Comparison of ENCODE assay signal across 8 mouse cellular contexts in genomic region chr16:32915292-32916068, GRCm38 (mm10). TPM values are rescaled to one million over a fixed set of nuclear protein-coding genes. Genes with fewer than 3 reads are reported as not detected.
DNase-seq lines count a peak whose midpoint lies in the region; ATAC-seq lines count a peak whose summit lies in the region.

No protein-coding gene starts in this region.

- H3K4me1 ChIP-seq in lung, embryonic 16.5 days (replicated peaks; ENCODE audit: control insufficient read depth, insufficient read depth, low read length), result peaks cover 6% of the 10 kb centered on the region; the same call in 1 of the 2 replicates
- no peaks in the 10 kb centered on the region; the same call in 1 of the 2 replicates for H3K4me1 ChIP-seq in embryonic facial prominence, embryonic 11.5 days (ENCODE audit: control insufficient read depth, insufficient read depth, low read length)
- peaks cover 9% of the 10 kb centered on the region for H3K4me1 ChIP-seq in limb, embryonic 12.5 days (replicated peaks)

- H3K9ac ChIP-seq in lung, embryonic 16.5 days (ENCODE audit: low read length), result no peak overlapping the region
- no peak overlapping the region for H3K9ac ChIP-seq in embryonic facial prominence, embryonic 11.5 days (replicated peaks; ENCODE audit: low read length)
- no peak overlapping the region; the same call in 1 of the 2 replicates for H3K9ac ChIP-seq in limb, embryonic 12.5 days (replicated peaks)

- H3K4me3 ChIP-seq in lung, embryonic 16.5 days (ENCODE audit: low read length), result peak overlapping the region; percentile 32
- peak overlapping the region; percentile 18; the same call in 1 of the 2 replicates for H3K4me3 ChIP-seq in embryonic facial prominence, embryonic 11.5 days (ENCODE audit: low read depth, low read length)
- peak overlapping the region; percentile 98; the same call in 1 of the 2 replicates for H3K4me3 ChIP-seq in limb, embryonic 12.5 days (replicated peaks)

- H3K27ac ChIP-seq in lung, embryonic 16.5 days (ENCODE audit: low read length), result no peak overlapping the region
- no peak overlapping the region for H3K27ac ChIP-seq in embryonic facial prominence, embryonic 11.5 days (replicated peaks; ENCODE audit: low read depth, low read length)
- no peak overlapping the region for H3K27ac ChIP-seq in limb, embryonic 12.5 days

- no peak for ATAC-seq in lung, embryonic 16.5 days (ENCODE audit: low read depth)
- no peak for ATAC-seq in embryonic facial prominence, embryonic 11.5 days (replicated peaks; ENCODE audit: insufficient number of reproducible peaks, low FRiP score, low TSS enrichment, low read depth)
- no peak for ATAC-seq in limb, embryonic 12.5 days (ENCODE audit: insufficient number of reproducible peaks, insufficient read depth, low FRiP score, low TSS enrichment, low read depth)
- no peak for ATAC-seq in frontal cortex, adult (ENCODE audit: low TSS enrichment)

- no peak for DNase-seq in lung, postnatal 4 days
- no peak for DNase-seq in embryonic facial prominence, embryonic 11.5 days (ENCODE audit: low spot score)
- peak; percentile 16 for DNase-seq in splenic B cell, adult 2 months (ENCODE audit: low read depth, low spot score)
- no peak for DNase-seq in ovary, postnatal 14 days (ENCODE audit: low spot score)
- no peak for DNase-seq in left cerebral cortex, adult 9 months (ENCODE audit: low spot score in 2 of 2)

- peak overlapping the region; percentile 56 for H3K4me2 ChIP-seq in lung, embryonic 16.5 days (ENCODE audit: low read depth, low read length)
- peak overlapping the region; percentile 16; the same call in 1 of the 2 replicates for H3K4me2 ChIP-seq in embryonic facial prominence, embryonic 11.5 days (ENCODE audit: low read depth, low read length)
- peak overlapping the region; percentile 69 for H3K4me2 ChIP-seq in limb, embryonic 12.5 days

- no peaks in the 10 kb centered on the region for H3K27me3 ChIP-seq in lung, embryonic 16.5 days (ENCODE audit: control insufficient read depth, insufficient read depth, low read depth, low read length)
- H3K27me3 ChIP-seq in embryonic facial prominence, embryonic 11.5 days (ENCODE audit: control insufficient read depth, insufficient read depth, low read length), result no peaks in the 10 kb centered on the region
- no peaks in the 10 kb centered on the region for H3K27me3 ChIP-seq in limb, embryonic 12.5 days
- H3K27me3 ChIP-seq in splenic B cell, adult 2 months (ENCODE audit: control insufficient read depth, insufficient read depth, low read length, poor library complexity, severe bottlenecking), result no peaks in the 10 kb centered on the region

- H3K9me3 ChIP-seq in lung, embryonic 16.5 days (ENCODE audit: control insufficient read depth, low read length), result no peaks in the 10 kb centered on the region
- H3K9me3 ChIP-seq in embryonic facial prominence, embryonic 11.5 days (replicated peaks; ENCODE audit: control insufficient read depth, low read length), result no peaks in the 10 kb centered on the region
- no peaks in the 10 kb centered on the region for H3K9me3 ChIP-seq in limb, embryonic 12.5 days

- H3K36me3 ChIP-seq in lung, embryonic 16.5 days (ENCODE audit: control insufficient read depth, insufficient read depth, low read length), result peaks cover 2% of the 10 kb centered on the region; the same call in 1 of the 2 replicates
- H3K36me3 ChIP-seq in embryonic facial prominence, embryonic 11.5 days (replicated peaks; ENCODE audit: control insufficient read depth, insufficient read depth, low read depth, low read length), result no peaks in the 10 kb centered on the region
- peaks cover 7% of the 10 kb centered on the region for H3K36me3 ChIP-seq in limb, embryonic 12.5 days
- H3K36me3 ChIP-seq in splenic B cell, adult 2 months (ENCODE audit: control insufficient read depth, insufficient read depth, low read length, poor library complexity, severe bottlenecking), result 0 out of 2 replicates have a peak, but pooled peaks cover 2% of the 10 kb centered on the region

- 61% methylated on average over 9 of the region's 9 CpGs for WGBS in lung, embryonic 16.5 days
- WGBS in embryonic facial prominence, embryonic 11.5 days, result 74% methylated on average over 9 of the region's 9 CpGs
- WGBS in limb, embryonic 12.5 days, result 83% methylated on average over 9 of the region's 9 CpGs

RNA-seq across cellular contexts. Expression of gene Lrch3, which starts 1.6 kb away (rescaled TPM):
- 18.4 and 18.9 TPM in 2 replicates for polyA plus RNA-seq in lung, embryonic 16.5 days (2015; fragmentation: Nextera tagmentation; extraction: Ambion mirVana)
- polyA plus RNA-seq in embryonic facial prominence, embryonic 11.5 days (2014; fragmentation: Nextera tagmentation; extraction: Ambion mirVana), result 31.7 and 32.2 TPM in 2 replicates
- 40.6 and 41.3 TPM in 2 replicates for polyA plus RNA-seq in limb, embryonic 12.5 days (2016; fragmentation: Nextera tagmentation; extraction: Ambion mirVana)

RNA-seq across cellular contexts. Expression of gene Rubcn, which starts 37.9 kb away (rescaled TPM):
- polyA plus RNA-seq in lung, embryonic 16.5 days (2015; fragmentation: Nextera tagmentation; extraction: Ambion mirVana), result 21.0 and 21.8 TPM in 2 replicates
- 10.5 and 12.7 TPM in 2 replicates for polyA plus RNA-seq in embryonic facial prominence, embryonic 11.5 days (2014; fragmentation: Nextera tagmentation; extraction: Ambion mirVana)
- polyA plus RNA-seq in limb, embryonic 12.5 days (2016; fragmentation: Nextera tagmentation; extraction: Ambion mirVana), result 16.3 and 19.3 TPM in 2 replicates

RNA-seq across cellular contexts. Expression of gene Fyttd1, which starts 38.2 kb away (rescaled TPM):
- 96.8 and 100 TPM in 2 replicates for polyA plus RNA-seq in lung, embryonic 16.5 days (2015; fragmentation: Nextera tagmentation; extraction: Ambion mirVana)
- polyA plus RNA-seq in embryonic facial prominence, embryonic 11.5 days (2014; fragmentation: Nextera tagmentation; extraction: Ambion mirVana), result 147 and 156 TPM in 2 replicates
- polyA plus RNA-seq in limb, embryonic 12.5 days (2016; fragmentation: Nextera tagmentation; extraction: Ambion mirVana), result 118 and 121 TPM in 2 replicates

Comparison
In these comparisons a context has a peak if more than half of its experiments do, and no peak if none do; other contexts are left out.
1. H3K4me2 ChIP-seq: peak in every context shown above with its lines; median percentile 69 in limb, embryonic 12.5 days; 56 in lung, embryonic 16.5 days; 16 in embryonic facial prominence, embryonic 11.5 days.
2. H3K4me3 ChIP-seq: peak in every context shown above with its lines; median percentile 98 in limb, embryonic 12.5 days; 32 in lung, embryonic 16.5 days; 18 in embryonic facial prominence, embryonic 11.5 days.